10 mouse cellular contexts compared by ENCODE assay signal in the genomic region with DNA sequence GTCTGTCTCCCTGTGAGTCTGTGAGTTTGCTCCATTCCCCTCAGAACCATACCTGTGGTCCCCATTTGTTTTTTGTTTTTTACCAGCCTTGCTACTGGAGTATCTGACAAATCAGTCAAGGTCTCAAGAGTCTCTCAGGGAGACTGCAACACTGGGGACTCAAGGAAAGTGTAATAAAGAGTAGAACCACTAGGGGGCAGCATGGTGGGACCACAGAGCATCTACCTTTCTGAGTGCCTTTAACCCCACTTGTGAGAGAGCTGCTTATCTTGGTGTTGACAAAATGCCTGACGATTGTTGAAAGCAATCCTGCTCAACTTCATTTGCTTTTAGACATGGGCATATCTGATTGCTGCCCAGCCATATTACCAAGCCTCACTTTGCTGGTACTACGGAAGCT. TPM values are rescaled to one million over a fixed set of nuclear protein-coding genes. Genes with fewer than 3 reads are reported as not detected.
DNase-seq lines count a peak whose midpoint lies in the region; ATAC-seq and TF ChIP-seq lines count a peak whose summit lies in the region.
"Had no signal": no experiment of that assay in that cellular context is flagged by ENCODE, and none has a peak within 500 bp of the region (broad histone marks: within the 10 kb centered on the region; RNA-seq: fewer than 3 reads in every experiment).

No protein-coding gene starts in this region.

- no peaks in the 10 kb centered on the region for H3K27me3 ChIP-seq in heart, adult 2 months (ENCODE audit: control insufficient read depth, insufficient read depth, low read length)
- H3K27me3 ChIP-seq: neural tube, embryonic 13.5 days had no signal

- no peak for TF ChIP-seq EP300 in heart, adult 2 months (IDR thresholded peaks at IDR 0.05; ENCODE audit: insufficient read depth, low read depth, low read length)

- no peak overlapping the region for H3K27ac ChIP-seq in heart, adult 2 months
- H3K27ac ChIP-seq: neural tube, embryonic 13.5 days had no signal

- TF ChIP-seq POLR2A in heart, adult 2 months (IDR thresholded peaks at IDR 0.05; ENCODE audit: insufficient read depth, low read depth, low read length) = no peak

- intact Hi-C loops in heart, adult 2 months (cut with DNase I) = no loop called here
- intact Hi-C loops in heart, postnatal 25 days (cut with DNase I) = no loop called here

- no peaks in the 10 kb centered on the region for H3K79me2 ChIP-seq in heart, adult 2 months (replicated peaks; ENCODE audit: control insufficient read depth, insufficient read depth, low read length)

- peak; percentile 72 for ATAC-seq in common myeloid progenitor, adult 5-6 weeks (replicated peaks; ENCODE audit: low read depth, poor library complexity, severe bottlenecking)

- H3K9ac ChIP-seq in heart, adult 2 months (ENCODE audit: low read depth, low read length) = no peak overlapping the region
- H3K9ac ChIP-seq: neural tube, embryonic 13.5 days had no signal

- 40% methylated on average over 2 of the region's 2 CpGs for WGBS in heart, adult 2 months

- peak; percentile 63 for TF ChIP-seq CTCF in heart, adult 2 months (IDR thresholded peaks at IDR 0.05)

- no peaks in the 10 kb centered on the region for H3K4me1 ChIP-seq in heart, adult 2 months (ENCODE audit: control insufficient read depth, insufficient read depth, low read length)

- no peaks in the 10 kb centered on the region for H3K36me3 ChIP-seq in heart, adult 2 months (ENCODE audit: control insufficient read depth, insufficient read depth, low read length)
- H3K36me3 ChIP-seq: neural tube, embryonic 13.5 days had no signal

- DNase-seq in heart, adult 2 months = no peak
- DNase-seq in heart, postnatal 25 days (ENCODE audit: low spot score) = no peak
- DNase-seq in 416B (ENCODE audit: low read depth) = peak; percentile 66
- DNase-seq in Muller cell, postnatal 12 days (ENCODE audit: inconsistent ontology term) = peak; percentile 4
- peak; percentile 18 to 21 for DNase-seq in kidney, postnatal 36 days
- DNase-seq in naive thymus-derived CD4-positive, alpha-beta T cell, adult 2 months (ENCODE audit: low read depth) = peak; percentile 83
- DNase-seq in urinary bladder, adult 2 months (ENCODE audit: low spot score) = no peak

- H3K4me3 ChIP-seq in heart, adult 2 months = no peak overlapping the region
- H3K4me3 ChIP-seq: neural tube, embryonic 13.5 days had no signal

RNA-seq across cellular contexts. Expression of a gene that starts 12.3 kb away (rescaled TPM):
- not detected for total RNA-seq in heart, adult 2 months (2021)
- not detected in 2 replicates for polyA plus RNA-seq in heart, adult 2 months (2012; rRNA removed)
- not detected for total RNA-seq in heart, postnatal 25 days (2021)
- total RNA-seq in common myeloid progenitor, adult 5-6 weeks (2017) = not detected in 2 replicates
- polyA plus RNA-seq in urinary bladder, adult 2 months (2012; rRNA removed) = 0.15 and 0.22 TPM in 2 replicates
- total RNA-seq: layer of hippocampus, adult 18-20 months had no signal
- polyA plus RNA-seq: neural tube, embryonic 13.5 days had no signal

RNA-seq across cellular contexts. Expression of a gene that starts 54.3 kb away (rescaled TPM):
- total RNA-seq in heart, adult 2 months (2021) = 10 to 100 TPM; 24.9 to 26.2 TPM
- polyA plus RNA-seq in heart, adult 2 months (2012; rRNA removed) = 5.2 and 5.5 TPM in 2 replicates
- total RNA-seq in heart, postnatal 25 days (2021) = 10 to 100 TPM; 25.4 to 26.3 TPM
- 38.4 and 38.6 TPM in 2 replicates for total RNA-seq in common myeloid progenitor, adult 5-6 weeks (2017)
- polyA plus RNA-seq in urinary bladder, adult 2 months (2012; rRNA removed) = 16.2 and 21.7 TPM in 2 replicates

Comparison
In these comparisons a context has a peak if more than half of its experiments do, and no peak if none do; other contexts are left out.
1. DNase-seq: peak in 416B (single experiment), Muller cell, postnatal 12 days (single experiment), kidney, postnatal 36 days (2 of 2) and naive thymus-derived CD4-positive, alpha-beta T cell, adult 2 months (single experiment); none in heart, adult 2 months (0 of 2), heart, postnatal 25 days (single experiment) and urinary bladder, adult 2 months (single experiment).